Mouse (Mus musculus): ENCODE data around the gene Rplp2. TPM values are rescaled to one million over a fixed set of nuclear protein-coding genes. Genes with fewer than 3 reads are reported as not detected.
A peak's percentile ranks its signal among the peaks of the same experiment; 100 is the strongest.
"Not testable (repeated sequence)": the region's sequence is repeated elsewhere in the genome, so short reads cannot be mapped to it uniquely, and the experiment has no call there.

Rplp2 gene
- polyA plus RNA-seq, 1 experiment = 1,171 TPM

DNA sequence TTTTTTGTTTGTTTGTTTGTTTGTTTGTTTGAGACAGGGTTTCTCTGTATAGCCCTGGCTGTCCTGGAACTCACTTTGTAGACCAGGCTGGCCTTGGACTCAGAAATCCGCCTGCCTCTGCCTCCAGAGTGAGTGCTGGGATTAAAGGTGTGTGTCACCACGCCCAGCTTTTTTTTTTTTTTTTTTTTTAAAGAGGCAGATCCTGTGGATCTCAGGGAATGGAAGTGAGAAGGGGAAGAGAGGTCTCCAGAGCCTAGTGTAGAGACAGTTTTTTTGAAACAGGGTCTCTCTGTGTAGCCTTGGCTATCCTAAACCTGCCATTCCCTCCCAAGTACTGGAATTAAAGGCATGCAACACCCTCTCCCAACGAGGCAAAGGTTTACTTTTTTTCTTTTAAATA is 796 bp upstream of the Rplp2 start:
- DNase-seq (ENCODE audit: low spot score) = not testable (repeated sequence)

GRCm38 (mm10) chr7:141451928-141452327 is 4.8 kb downstream of the Rplp2 start:
- DNase-seq (ENCODE audit: low spot score) = no peak

GRCm38 (mm10) chr7:141453636-141454035 is 6.5 kb downstream of the Rplp2 start:
- no peak for DNase-seq (ENCODE audit: low spot score)

- peak; percentile 88 for DNase-seq (ENCODE audit: low spot score)
Measured at GRCm38 (mm10) chr7:141454967-141455551, 7.9 kb downstream of the Rplp2 start, which contains the start of gene Pnpla2. TSS of gene Pnpla2 (plus strand) at chr7:141455198.

- DNase-seq (ENCODE audit: low spot score) = peak; percentile 63
Measured at GRCm38 (mm10) chr7:141455610-141456314, 8.6 kb downstream of the Rplp2 start.

- peak; percentile 30 for DNase-seq (ENCODE audit: low spot score)
Measured at GRCm38 (mm10) chr7:141456739-141457138, 9.6 kb downstream of the Rplp2 start.

DNA sequence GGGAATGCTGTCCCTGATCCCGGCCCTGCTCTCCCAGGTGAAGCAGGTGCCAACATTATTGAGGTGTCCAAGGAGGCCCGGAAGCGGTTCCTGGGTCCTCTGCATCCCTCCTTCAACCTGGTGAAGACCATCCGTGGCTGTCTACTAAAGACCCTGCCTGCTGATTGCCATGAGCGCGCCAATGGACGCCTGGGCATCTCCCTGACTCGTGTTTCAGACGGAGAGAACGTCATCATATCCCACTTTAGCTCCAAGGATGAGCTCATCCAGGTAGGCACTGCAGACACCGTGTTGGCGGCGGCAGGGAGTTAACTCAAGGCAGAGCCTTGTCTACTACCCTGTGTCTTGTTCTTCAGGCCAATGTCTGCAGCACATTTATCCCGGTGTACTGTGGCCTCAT is 10.1 kb downstream of the Rplp2 start:
- DNase-seq (ENCODE audit: low spot score) = no peak

- peak; percentile 23 for DNase-seq (ENCODE audit: low spot score)
Measured at GRCm38 (mm10) chr7:141457986-141458660, 11.0 kb downstream of the Rplp2 start.

DNA sequence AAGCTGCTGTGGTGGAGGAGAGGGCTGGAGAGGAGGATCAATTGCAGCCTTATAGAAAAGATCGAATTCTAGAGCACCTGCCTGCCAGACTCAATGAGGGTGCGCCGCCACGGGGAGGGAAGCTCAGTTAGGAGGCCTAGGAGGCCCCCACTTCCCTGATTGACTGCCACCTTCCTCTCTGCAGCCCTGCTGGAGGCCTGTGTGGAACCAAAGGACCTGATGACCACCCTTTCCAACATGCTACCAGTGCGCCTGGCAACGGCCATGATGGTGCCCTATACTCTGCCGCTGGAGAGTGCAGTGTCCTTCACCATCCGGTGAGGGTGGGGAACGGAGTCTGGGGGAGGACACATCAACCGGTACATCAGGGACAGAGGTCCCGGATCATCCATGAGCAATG is 11.5 kb downstream of the Rplp2 start:
- no peak for DNase-seq (ENCODE audit: low spot score)

GRCm38 (mm10) chr7:141459301-141459711 is 12.1 kb downstream of the Rplp2 start:
- no peak for DNase-seq (ENCODE audit: low spot score)

DNA sequence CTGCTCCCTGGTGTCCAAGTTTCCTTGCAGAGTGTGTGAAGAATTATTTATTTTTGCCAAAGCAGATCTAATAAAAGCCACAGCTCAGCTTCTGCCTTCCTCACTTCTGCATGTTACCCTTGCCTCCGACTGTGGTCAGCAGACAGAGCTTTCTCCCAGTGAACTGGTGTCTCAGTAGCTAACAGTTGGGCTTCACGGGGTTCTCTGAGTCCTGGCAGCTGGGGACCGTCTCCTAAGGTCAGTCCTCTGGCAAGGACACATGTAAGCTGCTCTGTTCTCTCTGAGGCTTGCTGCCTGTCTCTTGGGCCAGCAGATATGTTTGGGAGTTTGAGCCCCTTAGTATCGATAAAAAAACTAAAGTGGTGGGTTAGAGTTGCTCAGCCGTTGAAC is 12.8 kb downstream of the Rplp2 start:
- no peak for DNase-seq (ENCODE audit: low spot score)

DNA sequence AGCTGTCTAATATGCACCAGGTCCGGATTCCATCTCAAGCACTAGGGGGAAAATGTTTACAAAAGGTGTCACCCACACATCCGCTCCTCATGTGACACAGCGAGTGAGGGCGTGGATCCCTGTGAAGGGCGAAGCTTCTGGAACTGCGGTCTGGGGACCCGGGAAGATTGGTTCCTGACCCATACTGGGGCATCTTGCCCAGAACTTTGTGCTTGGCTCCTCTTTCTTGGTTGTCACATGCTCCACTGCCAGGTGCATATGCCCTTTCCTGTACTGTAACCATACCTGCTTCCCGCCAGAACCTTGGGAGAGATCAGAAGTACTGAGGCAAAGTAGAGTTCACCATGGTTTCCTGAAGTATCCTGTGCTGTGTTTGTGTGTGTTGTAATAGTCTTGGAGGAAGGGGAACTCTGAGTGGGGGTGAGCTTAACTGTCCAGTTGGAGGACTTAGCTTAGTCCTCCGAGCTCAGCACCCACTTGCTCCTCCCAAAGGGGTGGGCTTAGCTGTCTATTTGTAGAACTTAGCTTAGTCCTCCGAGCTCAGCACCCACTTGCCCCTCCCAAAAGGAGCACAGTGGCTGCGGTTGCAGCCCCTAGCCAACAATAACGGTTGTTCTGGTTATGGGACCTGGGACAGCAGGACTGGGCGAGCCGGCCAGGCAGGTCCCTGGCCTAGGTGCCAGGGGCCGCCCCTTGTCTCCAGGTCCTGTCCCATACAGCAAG is 13.4 kb downstream of the Rplp2 start, which contains the start of gene Cracr2b:
TSS of gene Cracr2b (plus strand) at position 704 of the 723 bp plus-strand sequence.
- DNase-seq (ENCODE audit: low spot score) = no peak

DNA sequence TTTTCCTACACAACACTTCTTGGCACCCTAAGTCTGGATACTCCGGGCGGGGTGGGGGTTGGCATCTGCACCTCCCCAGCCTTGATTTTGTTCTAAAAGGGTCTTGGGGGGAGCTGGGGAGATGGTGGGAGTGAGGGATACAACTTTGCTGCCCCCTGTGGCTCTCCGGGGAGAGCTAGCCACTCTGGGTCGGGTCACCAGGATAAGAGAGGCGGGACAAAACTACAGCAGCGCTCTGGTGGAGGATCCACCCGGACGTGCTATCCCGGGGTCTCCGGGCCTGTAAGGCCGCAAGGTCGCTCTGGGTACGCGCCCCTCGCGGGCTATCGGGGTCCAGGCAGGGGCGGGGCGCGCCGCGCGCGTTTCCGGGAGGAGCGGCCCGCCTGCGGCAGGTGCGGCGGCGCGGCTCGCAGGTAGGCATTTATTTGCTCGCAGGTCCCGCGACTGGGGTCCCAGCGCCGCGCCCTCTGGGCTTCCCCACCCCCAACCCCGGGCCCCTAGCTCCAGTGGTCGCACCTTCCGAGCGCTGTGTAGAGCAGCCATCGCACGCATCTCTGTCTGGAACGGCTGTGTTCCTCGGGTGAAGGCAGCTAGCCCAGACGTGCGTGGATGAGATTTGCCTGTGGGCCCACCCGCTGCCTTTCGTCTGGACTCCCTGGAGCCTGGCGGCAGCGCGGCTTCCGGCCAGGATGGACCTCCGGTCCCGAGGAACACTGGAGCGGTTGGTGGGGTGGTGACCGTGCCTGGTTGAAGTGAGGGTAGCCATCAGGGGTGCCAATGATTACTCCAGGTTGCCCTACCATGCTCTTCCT is 14.6 kb downstream of the Rplp2 start:
- DNase-seq (ENCODE audit: low spot score) = peak; percentile 24

GRCm38 (mm10) chr7:141462333-141462821 is 15.2 kb downstream of the Rplp2 start:
- peak; percentile 26 for DNase-seq (ENCODE audit: low spot score)

DNA sequence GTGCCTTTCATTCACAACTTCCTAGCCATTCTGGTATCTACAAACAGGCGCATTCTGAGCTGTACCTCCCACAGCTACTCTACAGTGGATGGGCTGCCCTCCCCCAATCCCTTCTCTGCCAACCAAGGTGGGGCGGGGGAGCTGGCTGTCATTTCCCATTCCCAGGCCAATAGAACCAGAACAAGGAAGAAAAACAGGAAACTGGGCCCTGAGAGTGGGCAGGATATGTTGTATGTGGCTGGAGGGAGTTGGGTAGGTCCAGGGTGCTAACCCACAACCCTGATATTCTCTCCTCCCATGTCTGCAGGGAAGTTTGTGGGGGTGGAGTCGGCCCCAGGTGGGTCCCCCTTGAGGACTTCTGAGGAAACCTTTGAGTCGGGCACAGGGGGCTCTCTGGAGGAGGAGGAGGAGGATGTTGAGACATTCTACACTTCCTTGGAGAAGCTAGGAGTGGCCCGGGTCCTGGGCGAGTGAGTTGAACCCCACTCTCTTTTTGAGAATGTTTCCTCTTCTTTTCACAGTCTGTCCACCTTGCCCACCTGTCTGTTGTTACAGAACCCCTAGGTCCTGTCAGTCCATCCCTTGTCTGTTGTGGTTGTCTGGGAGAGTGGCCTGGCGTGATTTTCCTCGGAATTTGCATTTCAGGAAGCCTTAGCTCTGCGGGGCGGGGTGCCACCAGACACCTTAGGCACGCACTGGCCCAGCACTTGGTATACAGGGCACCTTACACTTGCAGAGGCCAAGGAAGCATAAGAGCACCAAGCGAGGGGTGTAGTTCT is 16.8 kb downstream of the Rplp2 start:
- no peak for DNase-seq (ENCODE audit: low spot score)

- no peak for DNase-seq (ENCODE audit: low spot score)
Measured at GRCm38 (mm10) chr7:141464603-141465201, 17.5 kb downstream of the Rplp2 start.

DNA sequence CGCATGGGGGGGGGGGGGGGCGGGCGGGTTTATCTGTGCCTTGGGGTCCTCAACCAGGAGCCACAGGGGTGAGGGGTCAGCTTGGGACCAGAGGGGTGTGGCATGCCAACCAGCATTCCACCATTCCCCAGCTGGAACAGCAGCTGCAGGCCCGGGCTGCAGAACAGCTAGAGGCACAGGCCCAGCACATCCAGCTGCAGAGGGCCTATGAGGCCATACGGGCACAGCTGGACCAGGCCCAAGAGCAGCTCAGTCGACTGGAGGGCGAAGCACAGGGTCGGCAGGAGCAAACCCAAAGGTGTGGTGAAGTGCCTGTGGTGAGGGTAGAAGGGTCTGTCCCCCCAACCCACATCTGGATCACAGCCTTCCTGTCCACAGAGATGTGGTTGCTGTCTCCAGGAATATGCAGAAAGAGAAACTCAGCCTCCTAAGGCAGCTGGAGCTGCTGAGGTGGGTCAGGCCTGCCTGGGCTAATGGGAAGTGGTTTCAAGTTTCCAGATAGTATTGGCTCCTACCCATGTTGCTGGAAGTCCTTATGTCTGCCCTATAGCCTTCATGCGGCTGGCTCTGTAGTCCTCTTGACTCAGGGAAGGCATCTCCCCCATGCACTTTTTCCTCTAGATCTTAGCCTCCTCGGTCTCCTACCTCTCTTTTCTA is 18.3 kb downstream of the Rplp2 start:
- DNase-seq (ENCODE audit: low spot score) = no peak

DNA sequence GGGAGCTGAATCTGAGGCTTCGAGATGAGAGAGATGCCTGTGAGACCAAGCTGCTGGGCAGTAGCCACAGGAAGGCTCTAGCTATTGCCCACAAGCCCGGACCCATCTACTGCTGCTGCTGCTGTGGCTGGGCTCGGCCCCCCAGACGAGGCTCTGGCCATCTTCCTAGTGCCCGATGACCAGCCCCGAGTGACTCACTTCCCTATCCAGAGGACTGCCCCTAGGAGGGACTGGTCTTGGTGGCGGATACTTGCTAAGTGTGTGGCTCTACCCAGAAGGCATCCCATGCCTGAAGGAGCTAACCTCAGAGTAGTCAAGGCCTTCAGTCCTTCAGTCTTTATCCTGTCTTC is 18.9 kb downstream of the Rplp2 start:
- no peak for DNase-seq (ENCODE audit: low spot score)

GRCm38 (mm10) chr7:141466607-141467148 is 19.5 kb downstream of the Rplp2 start:
- DNase-seq (ENCODE audit: low spot score) = no peak
